Mouse (Mus musculus): ENCODE results near the gene Phpt1. TPM values are rescaled to one million over a fixed set of nuclear protein-coding genes. Genes with fewer than 3 reads are reported as not detected.

Phpt1 gene
- polyA plus RNA-seq, 1 experiment from 2014 or later: 216 TPM

DNA sequence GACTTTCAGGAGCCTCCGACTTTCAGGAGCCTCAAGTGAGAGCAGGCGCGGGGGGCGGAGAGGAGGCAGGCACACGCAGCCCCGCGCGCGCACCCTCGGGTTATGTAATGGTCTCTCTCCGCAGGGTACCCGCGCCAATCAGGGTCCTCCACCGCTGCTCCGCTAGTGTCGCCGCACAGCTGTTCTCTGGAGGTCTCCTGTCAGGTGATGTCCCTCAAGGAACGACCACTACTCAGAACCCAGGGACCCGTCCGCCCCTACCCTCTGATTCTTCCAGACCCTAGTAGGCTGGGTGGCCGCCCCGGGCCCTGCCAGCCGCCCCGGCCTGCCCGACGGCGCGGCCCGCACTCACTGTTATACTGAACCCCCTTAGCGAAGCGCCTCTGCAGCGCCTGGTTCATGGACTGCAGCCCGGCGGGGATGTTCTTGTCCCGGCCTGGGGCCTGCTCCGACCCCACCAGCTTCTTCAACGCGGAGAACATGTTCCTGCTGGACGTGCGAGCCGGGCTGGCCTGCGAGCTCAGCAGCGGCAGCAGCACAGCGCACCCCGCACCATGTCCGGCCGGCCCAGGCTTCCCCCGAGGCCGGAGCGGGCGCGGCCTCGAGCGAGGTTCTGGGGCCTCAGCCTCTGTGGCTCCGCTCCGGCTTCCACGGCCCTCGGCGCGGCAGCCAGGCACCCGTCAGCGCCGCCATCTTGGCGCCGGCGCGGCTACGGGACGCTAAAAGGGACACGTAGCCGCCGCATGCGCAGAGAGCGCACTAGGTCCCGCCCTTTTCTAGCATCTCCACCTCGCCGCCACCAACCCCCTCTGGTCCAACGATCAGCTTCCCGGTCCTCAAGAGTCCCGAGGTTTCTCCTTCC, 33.0 kb upstream of the Phpt1 start, which contains the start of gene Rabl6:
Gene Rabl6 (minus strand): TSS at position 761 of the 862 bp plus-strand sequence.
- ATAC-seq (peak; percentile 95), DNase-seq (ENCODE audit: low spot score) (peak; percentile 95)
- Histone ChIP-seq H3K4me2 (ENCODE audit: low read length) (peak within 1 kb of the TSS; percentile 60), H3K4me1 (ENCODE audit: control insufficient read depth, insufficient read depth, low read length) (peaks cover 14% of the 10 kb centered on the region), H3K36me3 (ENCODE audit: control insufficient read depth, insufficient read depth, low read length) (peaks cover 4% of the 10 kb centered on the region; the same call in 1 of the 2 replicates), H3K9me3 (replicated peaks; ENCODE audit: control insufficient read depth, low read length) (no peaks in the 10 kb centered on the region), H3K27me3 (replicated peaks; ENCODE audit: control insufficient read depth, insufficient read depth, low read length) (no peaks in the 10 kb centered on the region), H3K9ac (ENCODE audit: low read length) (peak within 1 kb of the TSS; percentile 96), H3K27ac (ENCODE audit: low read depth, low read length) (peak within 1 kb of the TSS; percentile 86), H3K4me3 (ENCODE audit: low read depth, low read length) (peak within 1 kb of the TSS; percentile 100)
- under 1% methylated on average over 70 of the region's 80 CpGs for WGBS

DNA sequence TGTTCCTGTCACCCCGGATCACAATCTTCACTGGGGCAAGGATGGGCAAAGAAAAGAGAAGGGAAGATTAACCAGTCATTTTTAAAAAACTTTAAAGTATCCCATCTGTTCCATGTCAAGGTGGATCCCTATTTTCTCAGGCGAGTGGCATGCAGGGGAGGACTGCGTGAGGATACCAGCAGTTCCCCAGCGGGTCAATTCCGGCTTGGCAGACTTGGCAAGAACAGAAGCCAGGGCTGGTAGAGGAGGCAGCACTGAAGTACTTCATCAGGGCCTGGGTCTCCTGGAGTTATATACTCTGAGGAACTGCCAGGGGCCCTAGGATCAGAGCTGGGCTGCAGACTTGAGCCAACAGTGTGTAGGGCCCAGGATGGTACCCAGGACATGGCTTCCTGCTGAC, 27.5 kb upstream of the Phpt1 start:
- 94% methylated on average over 5 of the region's 5 CpGs for WGBS
- no peaks in the 10 kb centered on the region for H3K27me3 ChIP-seq (replicated peaks; ENCODE audit: control insufficient read depth, insufficient read depth, low read length)
- H3K4me1 ChIP-seq (ENCODE audit: control insufficient read depth, insufficient read depth, low read length): peaks cover 10% of the 10 kb centered on the region
- peaks cover 59% of the 10 kb centered on the region for H3K36me3 ChIP-seq (ENCODE audit: control insufficient read depth, insufficient read depth, low read length)
- DNase-seq (ENCODE audit: low spot score) (no peak), ATAC-seq (no peak)
- no peaks in the 10 kb centered on the region for H3K9me3 ChIP-seq (replicated peaks; ENCODE audit: control insufficient read depth, low read length)
- H3K4me3 ChIP-seq (ENCODE audit: low read depth, low read length): no peak overlapping the region
- H3K4me2 ChIP-seq (ENCODE audit: low read length): no peak overlapping the region
- H3K27ac ChIP-seq (ENCODE audit: low read depth, low read length): no peak overlapping the region
- no peak overlapping the region for H3K9ac ChIP-seq (ENCODE audit: low read length)

DNA sequence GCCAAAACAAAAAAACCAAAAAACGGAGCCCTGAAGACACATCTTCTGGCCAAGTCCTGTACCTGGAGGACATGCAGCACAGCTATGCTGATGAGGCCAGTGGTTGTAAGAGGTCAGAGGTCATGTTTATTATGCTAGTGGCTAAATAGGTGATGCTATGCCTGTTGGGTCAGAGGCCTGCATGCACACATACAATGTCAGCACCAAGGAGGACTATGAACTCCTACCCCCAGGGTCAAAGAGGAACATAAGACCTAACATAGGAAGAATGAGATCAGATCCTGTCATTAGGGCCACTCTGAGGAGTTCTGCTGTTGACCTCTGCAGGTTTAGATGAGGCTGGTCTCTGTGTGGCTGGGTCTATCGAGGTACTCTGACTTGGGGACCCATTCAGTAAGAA, 25.0 kb upstream of the Phpt1 start:
- Histone ChIP-seq H3K9ac (ENCODE audit: low read length) (no peak overlapping the region), H3K4me2 (ENCODE audit: low read length) (no peak overlapping the region), H3K4me1 (ENCODE audit: control insufficient read depth, insufficient read depth, low read length) (no peaks in the 10 kb centered on the region), H3K27me3 (replicated peaks; ENCODE audit: control insufficient read depth, insufficient read depth, low read length) (no peaks in the 10 kb centered on the region), H3K4me3 (ENCODE audit: low read depth, low read length) (no peak overlapping the region), H3K9me3 (replicated peaks; ENCODE audit: control insufficient read depth, low read length) (no peaks in the 10 kb centered on the region), H3K27ac (ENCODE audit: low read depth, low read length) (no peak overlapping the region), H3K36me3 (ENCODE audit: control insufficient read depth, insufficient read depth, low read length) (peaks cover 84% of the 10 kb centered on the region)
- WGBS: 92% methylated on average over 2 of the region's 2 CpGs
- DNase-seq (ENCODE audit: low spot score) (no peak), ATAC-seq (no peak)

DNA sequence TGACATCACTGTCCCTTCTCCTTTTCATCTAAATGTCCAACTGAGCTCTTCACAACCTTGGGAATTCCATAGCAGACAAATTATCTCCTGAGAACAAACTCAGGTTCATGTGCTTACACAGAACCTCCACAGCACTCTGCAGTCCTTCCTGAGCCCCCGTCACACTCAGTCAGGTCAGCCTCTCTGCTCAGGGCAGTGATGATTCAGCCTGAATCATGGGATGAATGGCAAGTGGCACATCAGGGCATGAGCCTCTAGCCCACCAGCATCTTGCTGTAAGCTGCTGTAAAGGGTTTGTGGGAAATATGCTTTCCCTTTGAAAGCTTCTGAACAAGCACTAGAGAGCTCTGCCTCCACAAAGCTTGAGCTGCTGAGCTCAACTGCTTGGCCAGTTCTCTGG, 23.7 kb upstream of the Phpt1 start:
- WGBS: 100% methylated on average over 1 of the region's 1 CpGs
- H3K27ac ChIP-seq (ENCODE audit: low read depth, low read length): no peak overlapping the region
- no peak overlapping the region for H3K4me3 ChIP-seq (ENCODE audit: low read depth, low read length)
- H3K9ac ChIP-seq (ENCODE audit: low read length): no peak overlapping the region
- no peaks in the 10 kb centered on the region for H3K9me3 ChIP-seq (replicated peaks; ENCODE audit: control insufficient read depth, low read length)
- DNase-seq (ENCODE audit: low spot score) (no peak), ATAC-seq (no peak)
- H3K4me2 ChIP-seq (ENCODE audit: low read length): no peak overlapping the region
- peaks cover 91% of the 10 kb centered on the region for H3K36me3 ChIP-seq (ENCODE audit: control insufficient read depth, insufficient read depth, low read length)
- no peaks in the 10 kb centered on the region for H3K4me1 ChIP-seq (ENCODE audit: control insufficient read depth, insufficient read depth, low read length)
- H3K27me3 ChIP-seq (replicated peaks; ENCODE audit: control insufficient read depth, insufficient read depth, low read length): no peaks in the 10 kb centered on the region

DNA sequence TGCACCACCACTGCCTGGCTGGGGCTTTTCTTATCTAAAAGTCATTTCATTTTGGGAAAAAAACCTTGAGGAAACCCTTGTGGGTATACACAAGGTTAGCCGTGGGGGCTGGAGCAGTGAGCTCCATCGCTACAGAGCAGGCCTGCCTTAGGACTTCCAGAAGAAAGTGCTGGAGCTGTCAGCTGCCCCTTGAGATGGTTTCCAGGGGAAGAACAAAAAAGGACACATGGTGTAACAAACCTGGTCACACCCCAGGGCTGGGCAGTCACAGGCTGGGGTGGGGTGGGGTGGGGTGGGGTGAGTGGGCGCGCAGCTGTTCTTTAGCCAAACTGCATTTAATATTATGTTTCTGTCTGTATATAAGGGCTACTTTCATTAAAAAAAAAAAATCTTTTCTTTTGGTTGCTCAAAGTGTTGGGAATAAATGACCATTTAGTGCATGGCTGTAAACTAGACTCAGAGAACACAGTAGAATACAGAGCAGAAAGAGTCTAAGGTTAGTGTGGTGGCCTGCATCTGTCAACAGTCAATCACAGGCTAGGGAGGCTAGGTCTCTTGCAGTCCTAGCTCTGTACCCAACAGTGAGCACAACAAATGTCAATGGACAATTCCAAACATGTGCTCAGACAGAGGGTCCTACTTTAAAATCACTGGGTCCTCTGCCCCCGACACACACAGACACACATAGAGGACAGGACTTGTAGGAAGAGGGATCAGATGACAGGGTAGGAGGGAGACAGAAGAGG, 21.9 kb upstream of the Phpt1 start:
- ATAC-seq (no peak), DNase-seq (ENCODE audit: low spot score) (no peak)
- WGBS: 97% methylated on average over 5 of the region's 5 CpGs
- Histone ChIP-seq H3K27ac (ENCODE audit: low read depth, low read length) (no peak overlapping the region), H3K4me3 (ENCODE audit: low read depth, low read length) (no peak overlapping the region), H3K4me2 (ENCODE audit: low read length) (no peak overlapping the region), H3K9me3 (replicated peaks; ENCODE audit: control insufficient read depth, low read length) (no peaks in the 10 kb centered on the region), H3K36me3 (ENCODE audit: control insufficient read depth, insufficient read depth, low read length) (peaks cover 94% of the 10 kb centered on the region), H3K4me1 (ENCODE audit: control insufficient read depth, insufficient read depth, low read length) (no peaks in the 10 kb centered on the region), H3K27me3 (replicated peaks; ENCODE audit: control insufficient read depth, insufficient read depth, low read length) (no peaks in the 10 kb centered on the region), H3K9ac (ENCODE audit: low read length) (no peak overlapping the region)

DNA sequence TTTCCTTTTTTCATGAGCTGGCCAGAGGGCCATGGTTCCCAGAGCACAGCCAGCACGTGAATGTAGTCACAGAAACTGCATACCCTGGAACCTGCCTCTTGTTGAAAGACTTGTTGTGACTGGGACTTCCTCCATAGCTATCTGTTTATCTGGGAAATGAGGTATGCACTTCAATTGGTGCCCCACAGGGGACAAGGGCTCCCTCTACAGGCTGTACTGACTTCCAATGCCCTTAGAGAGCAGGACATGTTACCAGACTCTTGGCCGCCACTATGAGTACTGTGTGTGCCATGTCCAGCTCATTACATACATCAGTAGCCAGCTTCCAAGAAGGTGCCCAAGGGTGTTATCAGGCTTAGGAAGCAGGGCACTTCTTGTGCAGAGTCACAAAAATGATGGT, 16.8 kb upstream of the Phpt1 start:
- ATAC-seq (no peak), DNase-seq (ENCODE audit: low spot score) (no peak)
- Histone ChIP-seq H3K4me1 (ENCODE audit: control insufficient read depth, insufficient read depth, low read length) (no peaks in the 10 kb centered on the region), H3K4me2 (ENCODE audit: low read length) (no peak overlapping the region), H3K36me3 (ENCODE audit: control insufficient read depth, insufficient read depth, low read length) (peaks cover 87% of the 10 kb centered on the region), H3K4me3 (ENCODE audit: low read depth, low read length) (no peak overlapping the region), H3K9ac (ENCODE audit: low read length) (no peak overlapping the region), H3K27me3 (replicated peaks; ENCODE audit: control insufficient read depth, insufficient read depth, low read length) (no peaks in the 10 kb centered on the region), H3K27ac (ENCODE audit: low read depth, low read length) (no peak overlapping the region), H3K9me3 (replicated peaks; ENCODE audit: control insufficient read depth, low read length) (no peaks in the 10 kb centered on the region)
- WGBS: 87% methylated on average over 2 of the region's 2 CpGs

DNA sequence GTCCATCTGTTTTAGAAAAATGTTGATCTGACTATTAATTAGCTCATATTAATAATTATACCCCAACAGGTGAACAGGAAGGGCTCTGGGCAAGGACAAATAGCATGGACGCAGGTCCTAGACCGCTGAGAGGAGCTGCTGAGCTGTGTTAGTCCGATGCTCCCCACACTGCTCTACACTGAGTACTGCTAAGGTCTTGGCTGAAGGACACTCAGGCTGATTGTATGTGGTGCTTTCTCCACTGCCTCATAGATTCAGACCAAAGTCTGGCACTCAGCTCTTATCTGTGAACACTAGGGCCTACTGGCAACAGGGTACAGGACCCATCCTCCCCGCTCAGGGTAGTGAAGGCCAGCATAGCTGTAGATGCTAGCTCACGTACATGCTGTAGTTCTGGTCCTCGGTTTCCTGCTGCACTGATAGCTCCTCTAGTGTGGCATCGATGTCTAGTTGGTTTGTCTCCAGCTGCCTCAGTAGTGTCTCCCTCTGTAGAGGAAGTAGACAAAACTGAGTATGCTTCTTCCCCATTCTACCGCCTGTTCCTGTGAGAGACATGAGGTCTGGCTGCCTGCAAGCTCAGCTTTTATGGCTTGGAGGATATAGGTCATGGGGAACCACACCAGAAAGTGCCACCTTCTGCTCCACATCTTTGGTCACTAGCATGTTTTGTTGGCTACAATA, 13.3 kb upstream of the Phpt1 start:
- Histone ChIP-seq H3K4me1 (ENCODE audit: control insufficient read depth, insufficient read depth, low read length) (no peaks in the 10 kb centered on the region), H3K9me3 (replicated peaks; ENCODE audit: control insufficient read depth, low read length) (no peaks in the 10 kb centered on the region), H3K36me3 (ENCODE audit: control insufficient read depth, insufficient read depth, low read length) (peaks cover 88% of the 10 kb centered on the region), H3K9ac (ENCODE audit: low read length) (no peak overlapping the region), H3K4me3 (ENCODE audit: low read depth, low read length) (no peak overlapping the region), H3K4me2 (ENCODE audit: low read length) (no peak overlapping the region), H3K27ac (ENCODE audit: low read depth, low read length) (no peak overlapping the region), H3K27me3 (replicated peaks; ENCODE audit: control insufficient read depth, insufficient read depth, low read length) (no peaks in the 10 kb centered on the region)
- DNase-seq (ENCODE audit: low spot score) (no peak), ATAC-seq (no peak)
- WGBS: 97% methylated on average over 8 of the region's 8 CpGs

DNA sequence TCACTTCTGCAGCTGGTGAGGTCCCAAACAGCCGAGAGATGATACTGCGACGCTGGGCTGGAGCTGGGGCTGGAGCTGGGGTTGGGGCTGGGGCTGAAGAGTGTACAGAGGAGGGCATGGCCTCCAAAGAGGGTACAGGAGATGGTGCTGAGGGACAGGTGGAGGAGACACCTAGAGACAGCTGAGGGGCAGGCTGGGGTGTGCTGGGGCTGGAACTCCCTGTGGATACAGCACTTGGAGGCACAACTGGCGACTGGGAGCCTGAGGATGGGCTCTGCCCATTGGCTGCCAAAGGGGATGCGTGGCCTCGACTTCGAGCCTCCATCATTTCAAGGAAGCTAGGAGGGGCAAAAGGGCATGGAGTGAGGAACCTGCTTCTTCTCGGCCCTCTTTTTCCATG, 12.3 kb upstream of the Phpt1 start:
- peaks cover 81% of the 10 kb centered on the region for H3K36me3 ChIP-seq (ENCODE audit: control insufficient read depth, insufficient read depth, low read length)
- no peak overlapping the region for H3K4me2 ChIP-seq (ENCODE audit: low read length)
- H3K9me3 ChIP-seq (replicated peaks; ENCODE audit: control insufficient read depth, low read length): no peaks in the 10 kb centered on the region
- WGBS: 93% methylated on average over 8 of the region's 8 CpGs
- ATAC-seq: no peak
- H3K27me3 ChIP-seq (replicated peaks; ENCODE audit: control insufficient read depth, insufficient read depth, low read length): no peaks in the 10 kb centered on the region
- DNase-seq (ENCODE audit: low spot score): no peak
- H3K4me3 ChIP-seq (ENCODE audit: low read depth, low read length): no peak overlapping the region
- H3K9ac ChIP-seq (ENCODE audit: low read length): no peak overlapping the region
- peaks cover 4% of the 10 kb centered on the region; the same call in 1 of the 2 replicates for H3K4me1 ChIP-seq (ENCODE audit: control insufficient read depth, insufficient read depth, low read length)
- H3K27ac ChIP-seq (ENCODE audit: low read depth, low read length): no peak overlapping the region

Data from forebrain, embryonic 14.5 days (tissue).